Mouse (Mus musculus): Measurements from ENCODE around the gene Cenph. TPM values are rescaled to one million over a fixed set of nuclear protein-coding genes. Genes with fewer than 3 reads are reported as not detected.
"Not testable (repeated sequence)": the region's sequence is repeated elsewhere in the genome, so short reads cannot be mapped to it uniquely, and the experiment has no call there.

The Cenph gene
- polyA plus RNA-seq, 1 experiment from 2014 or later, result 47.9 TPM

DNA sequence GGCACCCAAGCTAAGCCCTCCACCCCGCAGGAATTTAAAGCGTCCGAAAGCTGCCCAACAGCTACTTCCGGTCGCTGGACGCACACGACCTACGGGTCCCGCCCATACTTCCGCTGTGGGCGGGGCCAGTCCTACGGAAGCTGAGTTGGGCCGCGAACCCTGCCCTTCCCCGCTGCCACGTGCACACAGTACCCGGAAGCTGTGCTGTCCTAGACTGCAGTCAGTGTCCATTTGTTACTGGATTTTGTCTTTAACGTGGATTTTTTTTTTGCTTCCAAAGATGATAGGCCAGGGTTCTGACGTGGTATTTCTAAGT, 44.9 kb downstream of the Cenph start, which contains the start of gene Cdk7:
Gene Cdk7 (minus strand): TSS at position 79 of the 316 bp plus-strand sequence.
- TF ChIP-seq CTCF (IDR thresholded peaks at IDR 0.05; ENCODE audit: low read depth), result no peak
- Histone ChIP-seq H3K27me3 (ENCODE audit: insufficient read depth, low read length) (no peaks in the 10 kb centered on the region), H3K4me1 (ENCODE audit: insufficient read depth) (peaks cover 5% of the 10 kb centered on the region; the same call in 1 of the 2 replicates), H3K4me2 (peak within 1 kb of the TSS; percentile 74), H3K4me3 (ENCODE audit: low read depth, low read length) (peak within 1 kb of the TSS; percentile 85), H3K36me3 (ENCODE audit: insufficient read depth) (peaks cover 21% of the 10 kb centered on the region), H3K9me3 (ENCODE audit: low read depth, low read length) (no peaks in the 10 kb centered on the region), H3K27ac (ENCODE audit: low read depth) (peak within 1 kb of the TSS; percentile 97), H3K9ac (peak within 1 kb of the TSS; percentile 90)
- WGBS, result under 1% methylated on average over 19 of the region's 19 CpGs
- peak; percentile 100 for ATAC-seq (ENCODE audit: insufficient read depth)
- DNase-seq, result peak; percentile 99

DNA sequence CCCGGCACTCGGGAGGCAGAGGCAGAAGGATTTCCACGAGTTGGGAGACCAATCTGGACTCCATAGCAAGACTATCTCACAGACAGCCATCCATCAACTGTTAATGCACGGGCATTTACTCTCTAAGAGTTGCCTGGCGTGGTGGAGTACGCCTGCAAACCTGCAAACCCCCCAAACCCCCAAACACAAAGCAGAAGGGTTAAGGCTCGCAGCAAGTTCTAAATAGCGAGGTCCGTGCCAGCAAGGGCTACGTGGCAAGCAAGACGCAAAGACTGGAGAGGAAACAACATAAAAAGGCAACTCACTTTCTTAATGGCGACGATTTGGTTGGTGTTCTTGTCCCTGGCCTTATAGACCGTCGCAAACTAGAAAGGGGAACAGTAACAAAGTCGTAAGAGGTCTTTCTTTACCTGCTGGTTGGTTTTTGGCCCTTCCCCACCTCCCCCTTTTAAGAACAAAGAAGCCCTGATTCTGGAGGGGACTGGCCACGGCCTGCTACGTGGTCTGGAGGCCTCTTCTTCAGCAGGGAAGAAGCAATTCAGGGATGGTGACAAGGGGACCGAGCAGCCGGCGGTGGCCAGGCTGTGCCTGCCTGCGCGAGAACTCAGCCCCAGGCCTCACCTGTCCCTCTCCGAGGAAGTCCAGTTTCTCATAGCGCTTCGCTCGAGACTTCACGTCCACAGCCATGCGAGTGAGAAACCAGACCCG, 45.4 kb downstream of the Cenph start:
- under 1% methylated on average over 30 of the region's 30 CpGs for WGBS
- TF ChIP-seq CTCF (IDR thresholded peaks at IDR 0.05; ENCODE audit: low read depth), result no peak
- DNase-seq, result peak; percentile 39

DNA sequence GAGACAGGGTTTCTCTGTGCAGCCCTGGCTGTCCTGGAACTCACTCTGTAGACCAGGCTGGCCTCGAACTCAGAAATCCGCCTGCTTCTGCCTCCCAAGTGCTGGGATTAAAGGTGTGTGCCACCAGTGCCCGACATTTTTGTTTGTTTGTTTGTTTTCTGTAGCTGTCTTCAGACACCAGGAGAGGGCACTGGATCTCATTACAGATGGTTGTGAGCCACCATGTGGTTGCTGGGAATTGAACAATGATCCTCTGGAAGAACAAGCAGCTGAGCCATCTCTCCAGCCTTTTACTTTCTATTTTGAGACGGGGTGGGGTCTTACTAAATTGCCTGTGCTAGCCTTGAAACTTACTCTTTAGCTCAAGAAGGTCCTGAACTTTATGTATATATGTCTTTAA, 47.2 kb downstream of the Cenph start:
- DNase-seq; H3K9ac ChIP-seq; H3K4me2 ChIP-seq; H3K27ac ChIP-seq (ENCODE audit: low read depth); H3K9me3 ChIP-seq (ENCODE audit: low read depth, low read length); H3K27me3 ChIP-seq (ENCODE audit: insufficient read depth, low read length); ATAC-seq (ENCODE audit: insufficient read depth); H3K4me1 ChIP-seq (ENCODE audit: insufficient read depth): not testable (repeated sequence)
- 88% methylated on average over 4 of the region's 4 CpGs for WGBS
- Histone ChIP-seq H3K4me3 (ENCODE audit: low read depth, low read length) (0 out of 2 replicates have a peak overlapping the region, but pooled peaks have one; percentile 85), H3K36me3 (ENCODE audit: insufficient read depth) (peaks cover 28% of the 10 kb centered on the region)

More for the DNA sequence above, 45.4 kb downstream of the Cenph start:
- Histone ChIP-seq H3K4me2 (peak overlapping the region; percentile 74), H3K4me1 (ENCODE audit: insufficient read depth) (peaks cover 5% of the 10 kb centered on the region; the same call in 1 of the 2 replicates), H3K27me3 (ENCODE audit: insufficient read depth, low read length) (no peaks in the 10 kb centered on the region), H3K4me3 (ENCODE audit: low read depth, low read length) (peak overlapping the region; percentile 85), H3K36me3 (ENCODE audit: insufficient read depth) (peaks cover 23% of the 10 kb centered on the region), H3K9me3 (ENCODE audit: low read depth, low read length) (no peaks in the 10 kb centered on the region), H3K27ac (ENCODE audit: low read depth) (peak overlapping the region; percentile 97), H3K9ac (peak overlapping the region; percentile 90)
- peak; percentile 2; the same call in 1 of the 2 replicates for ATAC-seq (ENCODE audit: insufficient read depth)

DNA sequence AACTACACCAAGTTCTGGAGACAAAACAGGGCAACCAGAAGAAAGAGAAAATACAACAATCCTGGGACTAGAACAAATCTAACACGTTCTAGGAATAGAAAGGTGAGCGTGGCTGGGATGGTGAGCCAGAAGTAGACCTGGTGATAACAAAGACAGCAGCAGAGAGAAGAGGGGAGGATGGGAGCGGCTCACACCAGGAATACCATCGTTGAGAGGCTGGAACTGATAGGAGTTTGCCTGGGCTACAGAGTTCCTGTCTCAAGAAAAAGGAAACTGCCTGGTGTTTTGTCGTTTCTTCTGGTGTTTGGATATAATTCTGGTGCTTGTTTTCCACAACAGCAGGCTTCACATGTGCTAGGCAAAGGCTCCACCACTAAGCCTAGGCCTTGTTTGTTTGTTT, 47.6 kb downstream of the Cenph start:
- TF ChIP-seq CTCF (IDR thresholded peaks at IDR 0.05; ENCODE audit: low read depth), result no peak
- no peak overlapping the region for H3K4me3 ChIP-seq (ENCODE audit: low read depth, low read length)
- no peaks in the 10 kb centered on the region for H3K9me3 ChIP-seq (ENCODE audit: low read depth, low read length)
- H3K9ac ChIP-seq, result no peak overlapping the region
- DNase-seq, result no peak
- ATAC-seq (ENCODE audit: insufficient read depth), result no peak
- no peaks in the 10 kb centered on the region for H3K27me3 ChIP-seq (ENCODE audit: insufficient read depth, low read length)
- H3K4me1 ChIP-seq (ENCODE audit: insufficient read depth), result peaks cover 5% of the 10 kb centered on the region; the same call in 1 of the 2 replicates
- WGBS, result 91% methylated on average over 5 of the region's 5 CpGs
- H3K36me3 ChIP-seq (ENCODE audit: insufficient read depth), result peaks cover 28% of the 10 kb centered on the region
- no peak overlapping the region for H3K4me2 ChIP-seq
- H3K27ac ChIP-seq (ENCODE audit: low read depth), result no peak overlapping the region

DNA sequence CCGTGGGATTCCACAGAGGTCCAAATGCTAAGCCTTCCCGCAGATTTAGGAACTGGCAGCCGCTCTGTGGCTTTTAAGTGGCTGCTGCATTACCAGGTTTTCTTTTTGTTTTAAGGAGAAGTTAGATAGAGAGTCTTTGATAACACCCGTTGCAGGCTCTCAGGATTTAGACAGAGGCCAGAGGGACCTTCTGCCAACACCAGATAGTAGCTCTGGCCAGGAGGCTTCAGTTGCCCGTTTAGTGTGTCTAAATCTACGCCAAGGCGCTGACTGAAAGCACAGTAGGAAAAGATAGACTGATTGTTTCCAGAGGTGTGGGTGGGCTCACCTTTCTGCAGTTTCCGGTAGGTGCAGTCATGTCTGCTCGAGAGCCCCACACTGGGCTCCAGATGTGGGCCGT, 50.5 kb downstream of the Cenph start:
- Histone ChIP-seq H3K9ac (no peak overlapping the region), H3K9me3 (ENCODE audit: low read depth, low read length) (no peaks in the 10 kb centered on the region), H3K27me3 (ENCODE audit: insufficient read depth, low read length) (no peaks in the 10 kb centered on the region), H3K4me2 (no peak overlapping the region), H3K27ac (ENCODE audit: low read depth) (no peak overlapping the region), H3K4me1 (ENCODE audit: insufficient read depth) (peaks cover 5% of the 10 kb centered on the region; the same call in 1 of the 2 replicates), H3K36me3 (ENCODE audit: insufficient read depth) (peaks cover 53% of the 10 kb centered on the region), H3K4me3 (ENCODE audit: low read depth, low read length) (no peak overlapping the region)
- no peak for ATAC-seq (ENCODE audit: insufficient read depth)
- 88% methylated on average over 10 of the region's 10 CpGs for WGBS
- no peak for TF ChIP-seq CTCF (IDR thresholded peaks at IDR 0.05; ENCODE audit: low read depth)
- DNase-seq, result no peak

DNA sequence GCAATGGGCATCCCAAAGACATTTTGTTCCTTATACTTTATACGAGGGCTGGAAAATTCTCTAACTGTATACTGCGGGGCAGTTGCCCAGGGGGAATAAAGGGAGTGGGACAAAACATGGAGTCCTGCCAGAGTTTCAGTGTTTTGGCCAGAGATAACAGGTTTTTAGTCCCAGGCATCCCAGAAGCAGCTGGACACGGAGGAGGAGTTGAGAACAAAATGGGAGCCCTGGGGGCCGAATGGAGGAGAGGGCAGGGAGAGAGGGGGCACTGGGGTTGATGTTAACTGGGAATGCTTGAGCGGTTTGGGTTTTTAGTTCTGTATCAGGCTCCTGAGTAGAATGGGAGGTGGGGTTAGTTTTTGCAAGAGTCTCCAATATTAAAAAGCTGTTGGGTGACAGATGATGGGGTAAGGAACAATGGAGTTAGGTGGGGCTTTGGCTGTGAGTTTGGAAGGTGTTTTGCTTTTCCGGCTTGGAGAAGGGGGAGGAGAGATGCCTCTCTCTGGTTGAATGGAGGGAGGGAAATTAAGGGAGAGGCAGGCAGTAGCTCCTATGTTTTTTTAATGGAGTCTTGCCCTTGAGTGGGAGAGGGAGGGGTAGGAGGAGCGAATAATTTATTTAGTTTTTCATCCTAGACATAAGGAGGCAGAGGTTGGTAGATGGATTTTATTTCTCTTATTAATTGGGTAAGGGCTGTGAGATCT, 51.5 kb downstream of the Cenph start:
- DNase-seq, result peak; percentile 11
- TF ChIP-seq CTCF (IDR thresholded peaks at IDR 0.05; ENCODE audit: low read depth), result no peak
- H3K4me1 ChIP-seq (ENCODE audit: insufficient read depth), result peaks cover 3% of the 10 kb centered on the region; the same call in 1 of the 2 replicates
- ATAC-seq (ENCODE audit: insufficient read depth), result no peak
- WGBS, result 75% methylated on average over 7 of the region's 7 CpGs
- H3K9ac ChIP-seq, result no peak overlapping the region
- no peak overlapping the region for H3K4me3 ChIP-seq (ENCODE audit: low read depth, low read length)
- H3K36me3 ChIP-seq (ENCODE audit: insufficient read depth), result peaks cover 62% of the 10 kb centered on the region
- H3K9me3 ChIP-seq (ENCODE audit: low read depth, low read length), result no peaks in the 10 kb centered on the region
- no peak overlapping the region for H3K4me2 ChIP-seq
- H3K27ac ChIP-seq (ENCODE audit: low read depth), result no peak overlapping the region
- no peaks in the 10 kb centered on the region for H3K27me3 ChIP-seq (ENCODE audit: insufficient read depth, low read length)

DNA sequence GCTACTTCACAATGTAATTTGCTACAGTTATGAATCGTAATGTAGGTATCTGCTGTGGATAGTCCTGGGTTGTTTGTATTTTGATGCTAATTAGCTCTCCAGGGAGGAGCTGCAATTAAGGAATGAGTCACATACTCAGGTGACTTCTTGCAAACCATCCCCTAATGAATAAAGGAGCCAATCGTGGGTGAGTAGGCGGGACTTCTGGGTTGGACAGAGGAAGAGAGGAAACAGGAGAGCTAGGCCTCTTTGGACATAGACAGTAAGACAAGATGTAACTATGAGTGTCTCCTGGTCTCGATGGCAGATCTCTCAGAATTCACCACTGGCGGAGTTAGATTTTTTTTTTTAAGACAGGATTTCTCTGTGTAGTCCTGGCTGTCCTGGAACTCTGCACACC, 54.0 kb downstream of the Cenph start:
- H3K27me3 ChIP-seq (ENCODE audit: insufficient read depth, low read length), result no peaks in the 10 kb centered on the region
- H3K27ac ChIP-seq (ENCODE audit: low read depth), result no peak overlapping the region
- H3K4me3 ChIP-seq (ENCODE audit: low read depth, low read length), result no peak overlapping the region
- no peak overlapping the region for H3K9ac ChIP-seq
- no peak for TF ChIP-seq CTCF (IDR thresholded peaks at IDR 0.05; ENCODE audit: low read depth)
- DNase-seq (no peak), ATAC-seq (ENCODE audit: insufficient read depth) (no peak)
- WGBS, result 92% methylated on average over 5 of the region's 5 CpGs
- H3K4me1 ChIP-seq (ENCODE audit: insufficient read depth), result no peaks in the 10 kb centered on the region
- H3K4me2 ChIP-seq, result no peak overlapping the region
- no peaks in the 10 kb centered on the region for H3K9me3 ChIP-seq (ENCODE audit: low read depth, low read length)
- peaks cover 65% of the 10 kb centered on the region for H3K36me3 ChIP-seq (ENCODE audit: insufficient read depth)
